Mouse (Mus musculus): Measurements from ENCODE around the gene Nol7.

The Nol7 gene

GRCm38 (mm10) chr13:43398297-43399080, at the start of gene Nol7:
Gene Nol7 (plus strand): TSS chr13:43398390.
- peak; percentile 94 to 98 for DNase-seq (ENCODE audit: low spot score in 2 of 2)

- no peak for DNase-seq (ENCODE audit: low spot score in 2 of 2)
Observed at GRCm38 (mm10) chr13:43349376-43349775, 48.8 kb upstream of the Nol7 start.

GRCm38 (mm10) chr13:43350489-43351169, 47.6 kb upstream of the Nol7 start:
- DNase-seq (ENCODE audit: low spot score in 2 of 2), result no peak

GRCm38 (mm10) chr13:43353356-43353755, 44.8 kb upstream of the Nol7 start:
- no peak for DNase-seq (ENCODE audit: low spot score in 2 of 2)

GRCm38 (mm10) chr13:43354362-43354761, 43.8 kb upstream of the Nol7 start:
- DNase-seq (ENCODE audit: low spot score in 2 of 2), result no peak

GRCm38 (mm10) chr13:43356346-43357125, 41.7 kb upstream of the Nol7 start:
- no peak for DNase-seq (ENCODE audit: low spot score in 2 of 2)

- DNase-seq (ENCODE audit: low spot score in 2 of 2), result no peak
Observed at GRCm38 (mm10) chr13:43360534-43360933, 37.7 kb upstream of the Nol7 start.

- no peak for DNase-seq (ENCODE audit: low spot score in 2 of 2)
Observed at GRCm38 (mm10) chr13:43362353-43362752, 35.8 kb upstream of the Nol7 start.

GRCm38 (mm10) chr13:43364985-43365824, 33.0 kb upstream of the Nol7 start, which contains the start of gene Sirt5:
Gene Sirt5 (plus strand): TSS chr13:43365496.
- peak; percentile 85 to 94 for DNase-seq (ENCODE audit: low spot score in 2 of 2)

- DNase-seq (ENCODE audit: low spot score in 2 of 2), result no peak
Observed at GRCm38 (mm10) chr13:43365825-43366184, 32.4 kb upstream of the Nol7 start.

GRCm38 (mm10) chr13:43370063-43370462, 28.1 kb upstream of the Nol7 start:
- DNase-seq (ENCODE audit: low spot score in 2 of 2), result no peak

GRCm38 (mm10) chr13:43372892-43373291, 25.3 kb upstream of the Nol7 start:
- DNase-seq (ENCODE audit: low spot score in 2 of 2), result no peak

GRCm38 (mm10) chr13:43374205-43374604, 24.0 kb upstream of the Nol7 start:
- DNase-seq (ENCODE audit: low spot score in 2 of 2), result no peak

- no peak for DNase-seq (ENCODE audit: low spot score in 2 of 2)
Observed at GRCm38 (mm10) chr13:43374918-43375432, 23.2 kb upstream of the Nol7 start.

GRCm38 (mm10) chr13:43379989-43380388, 18.2 kb upstream of the Nol7 start:
- DNase-seq (ENCODE audit: low spot score in 2 of 2), result no peak

- DNase-seq (ENCODE audit: low spot score in 2 of 2), result peak in 1 of 2 experiments; percentile 57
Observed at GRCm38 (mm10) chr13:43385321-43385720, 12.9 kb upstream of the Nol7 start.

GRCm38 (mm10) chr13:43397700-43398296, 392 bp upstream of the Nol7 start:
- DNase-seq (ENCODE audit: low spot score in 2 of 2), result no peak

- DNase-seq (ENCODE audit: low spot score in 2 of 2), result peak in 1 of 2 experiments; percentile 32
Observed at GRCm38 (mm10) chr13:43399576-43399975, 1.4 kb downstream of the Nol7 start.

GRCm38 (mm10) chr13:43412311-43412710, 14.1 kb downstream of the Nol7 start:
- no peak for DNase-seq (ENCODE audit: low spot score in 2 of 2)

GRCm38 (mm10) chr13:43413611-43414010, 15.4 kb downstream of the Nol7 start:
- DNase-seq (ENCODE audit: low spot score in 2 of 2), result no peak

GRCm38 (mm10) chr13:43415249-43415648, 17.1 kb downstream of the Nol7 start:
- no peak for DNase-seq (ENCODE audit: low spot score in 2 of 2)
